Mouse (Mus musculus) thymus, adult 2 months (tissue): Measurements from ENCODE around the gene Tmem131l.

ENCODE experiments used
- CTCF ChIP-seq: fragments of 200-500 bp; IDR thresholded peaks from 2 replicates; pipeline ENCODE4 v1.5.1; 2012; ENCODE audit warnings: mild to moderate bottlenecking, control low read depth, low read length, moderate library complexity, borderline replicate concordance; ENCODE audit not compliant: control insufficient read depth, poor library complexity, insufficient read depth; ENCODE audit errors: extremely low read depth
- POLR2A ChIP-seq: fragments of 200-500 bp; IDR thresholded peaks from 2 replicates; pipeline ENCODE4 v1.6.1; 2012; ENCODE audit warnings: mild to moderate bottlenecking, low read length, control low read depth, moderate library complexity; ENCODE audit not compliant: control insufficient read depth, poor library complexity, insufficient read depth; ENCODE audit errors: extremely low read depth

DNA sequence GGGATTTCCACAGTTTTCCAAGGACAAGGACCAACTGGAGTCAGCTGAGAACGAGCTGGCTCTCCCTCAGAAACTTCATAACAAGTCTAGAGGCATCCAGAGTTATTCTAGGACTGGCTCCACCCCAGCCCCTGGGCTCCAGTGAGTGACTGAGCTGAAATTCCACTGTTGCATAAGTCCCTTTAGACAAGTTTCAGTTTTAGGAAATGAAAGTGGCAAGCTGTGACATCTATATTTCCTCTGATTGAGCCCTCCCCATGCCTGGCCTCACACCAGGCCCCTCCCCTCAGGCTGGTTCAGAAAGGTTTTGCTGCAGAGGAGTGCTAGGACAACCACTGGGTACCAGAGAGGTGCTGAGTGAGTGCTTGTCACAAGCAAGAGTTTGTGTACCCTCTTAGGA is 177.0 kb downstream of the Tmem131l start:
- TF ChIP-seq CTCF (no peak), POLR2A (no peak)
